Mouse (Mus musculus): ENCODE measurements at regions not wholly inside any gene's neighbourhood (a gene's known extent, or its start where the extent isn't known, plus 50 kb on each side); places are given as distances from the start of the nearest gene placed in this dataset.

DNA sequence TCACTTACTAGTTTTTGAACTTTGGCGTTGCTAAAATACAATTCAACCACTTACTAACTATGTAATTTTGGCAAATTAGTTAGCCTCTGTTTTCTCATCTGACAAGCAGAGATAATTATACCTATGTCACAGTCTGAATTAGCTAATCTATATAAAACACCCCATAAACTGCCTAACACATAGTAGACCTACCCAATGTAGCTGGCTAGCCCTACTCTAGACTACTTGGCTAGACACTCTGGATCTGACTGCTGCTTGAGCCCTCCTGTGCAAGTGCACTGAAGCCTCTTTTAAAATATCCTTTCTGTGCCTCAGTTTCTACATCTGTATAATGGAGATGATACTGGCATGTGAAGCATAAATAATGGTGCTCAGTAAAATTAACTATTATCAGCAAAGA is 227.6 kb upstream of the Meox2 start:
- no peak for TF ChIP-seq POLR2A (IDR thresholded peaks at IDR 0.05; ENCODE audit: insufficient read depth, low read depth, low read length)
- no peak for TF ChIP-seq EP300 (IDR thresholded peaks at IDR 0.05; ENCODE audit: insufficient read depth, low read depth, low read length)

Measured in heart, adult 2 months (tissue).